Mouse (Mus musculus): ENCODE measurements around the gene Shb. TPM values are rescaled to one million over a fixed set of nuclear protein-coding genes. Genes with fewer than 3 reads are reported as not detected.
A peak's percentile ranks its signal among the peaks of the same experiment; 100 is the strongest.

The Shb gene
- total RNA-seq, 1 experiment from 2014 or later = 0.64 TPM

- ATAC-seq (replicated peaks; ENCODE audit: low read depth, poor library complexity, severe bottlenecking) = no peak
These were observed 3.7 kb downstream of the Shb start for GRCm38 (mm10) chr4:45528355-45529198.

- no peak for ATAC-seq (replicated peaks; ENCODE audit: low read depth, poor library complexity, severe bottlenecking)
These were observed 4.5 kb downstream of the Shb start for GRCm38 (mm10) chr4:45527562-45528354.

- ATAC-seq (replicated peaks; ENCODE audit: low read depth, poor library complexity, severe bottlenecking) = no peak
These were observed 5.3 kb downstream of the Shb start for GRCm38 (mm10) chr4:45526846-45527561.

GRCm38 (mm10) chr4:45526175-45526574, 6.1 kb downstream of the Shb start:
- ATAC-seq (replicated peaks; ENCODE audit: low read depth, poor library complexity, severe bottlenecking) = no peak

- no peak for ATAC-seq (replicated peaks; ENCODE audit: low read depth, poor library complexity, severe bottlenecking)
These were observed 6.7 kb downstream of the Shb start for GRCm38 (mm10) chr4:45525541-45525940.

- no peak for ATAC-seq (replicated peaks; ENCODE audit: low read depth, poor library complexity, severe bottlenecking)
These were observed 7.7 kb downstream of the Shb start for GRCm38 (mm10) chr4:45524602-45525001.

- no peak for ATAC-seq (replicated peaks; ENCODE audit: low read depth, poor library complexity, severe bottlenecking)
These were observed 8.9 kb downstream of the Shb start for GRCm38 (mm10) chr4:45523360-45523759.

- no peak for ATAC-seq (replicated peaks; ENCODE audit: low read depth, poor library complexity, severe bottlenecking)
These were observed 9.3 kb downstream of the Shb start for GRCm38 (mm10) chr4:45522956-45523355.

GRCm38 (mm10) chr4:45522583-45522900, 9.7 kb downstream of the Shb start:
- no peak for ATAC-seq (replicated peaks; ENCODE audit: low read depth, poor library complexity, severe bottlenecking)

GRCm38 (mm10) chr4:45521705-45522582, 10.3 kb downstream of the Shb start:
- peak; percentile 37 for ATAC-seq (replicated peaks; ENCODE audit: low read depth, poor library complexity, severe bottlenecking)

- ATAC-seq (replicated peaks; ENCODE audit: low read depth, poor library complexity, severe bottlenecking) = no peak
These were observed 11.9 kb downstream of the Shb start for GRCm38 (mm10) chr4:45520375-45520774.

- no peak for ATAC-seq (replicated peaks; ENCODE audit: low read depth, poor library complexity, severe bottlenecking)
These were observed 14.9 kb downstream of the Shb start for GRCm38 (mm10) chr4:45517399-45517798.

- ATAC-seq (replicated peaks; ENCODE audit: low read depth, poor library complexity, severe bottlenecking) = no peak
These were observed 16.4 kb downstream of the Shb start for GRCm38 (mm10) chr4:45515894-45516293.

GRCm38 (mm10) chr4:45514406-45514805, 17.9 kb downstream of the Shb start:
- ATAC-seq (replicated peaks; ENCODE audit: low read depth, poor library complexity, severe bottlenecking) = no peak

- ATAC-seq (replicated peaks; ENCODE audit: low read depth, poor library complexity, severe bottlenecking) = peak; percentile 76
These were observed 18.4 kb downstream of the Shb start for GRCm38 (mm10) chr4:45513791-45514293.

GRCm38 (mm10) chr4:45513340-45513739, 18.9 kb downstream of the Shb start:
- ATAC-seq (replicated peaks; ENCODE audit: low read depth, poor library complexity, severe bottlenecking) = no peak

- peak; percentile 42; the same call in 1 of the 2 replicates for ATAC-seq (replicated peaks; ENCODE audit: low read depth, poor library complexity, severe bottlenecking)
These were observed 22.1 kb downstream of the Shb start for GRCm38 (mm10) chr4:45510163-45510562.

- ATAC-seq (replicated peaks; ENCODE audit: low read depth, poor library complexity, severe bottlenecking) = no peak
These were observed 22.9 kb downstream of the Shb start for GRCm38 (mm10) chr4:45509416-45509815.

- no peak for ATAC-seq (replicated peaks; ENCODE audit: low read depth, poor library complexity, severe bottlenecking)
These were observed 23.8 kb downstream of the Shb start for GRCm38 (mm10) chr4:45508469-45508868.

GRCm38 (mm10) chr4:45507476-45507875, 24.8 kb downstream of the Shb start:
- ATAC-seq (replicated peaks; ENCODE audit: low read depth, poor library complexity, severe bottlenecking) = no peak
